In the genomic region with DNA sequence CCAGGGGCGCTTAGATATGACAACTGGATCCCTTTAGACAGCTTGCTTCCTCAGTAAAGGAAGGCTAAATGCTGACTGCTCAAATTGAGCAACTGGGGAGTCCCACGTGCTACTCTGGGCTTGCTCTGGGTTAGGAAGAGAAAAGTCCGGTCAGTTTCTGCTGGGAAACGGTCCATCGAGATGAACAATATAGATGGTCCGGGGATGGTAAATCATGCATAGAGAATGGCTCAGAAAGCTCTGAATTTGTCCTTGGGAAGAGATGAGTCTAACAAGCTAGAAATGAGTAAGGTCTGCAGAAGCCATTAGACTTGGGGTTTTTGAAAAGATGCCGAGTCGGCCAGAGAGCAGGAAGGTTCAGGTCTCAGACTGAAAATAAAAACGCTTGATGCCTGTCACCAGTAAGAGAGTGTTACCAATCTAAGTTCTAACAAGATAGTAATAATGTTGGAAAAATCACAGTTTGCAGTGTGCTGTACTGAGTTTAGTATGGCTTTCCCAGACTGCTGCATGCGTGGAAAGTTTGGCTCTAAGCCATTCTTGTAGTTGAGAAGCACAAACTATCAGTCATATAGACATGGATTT, we compare ENCODE assay signal across 24 mouse cellular contexts.
"Had no signal": no experiment of that assay in that cellular context is flagged by ENCODE, and none has a peak within 500 bp of the region (broad histone marks: within the 10 kb centered on the region; RNA-seq: fewer than 3 reads in every experiment).

No protein-coding gene starts in this region.

- H3K4me1 ChIP-seq: heart, embryonic 12.5 days; hindbrain, embryonic 13.5 days; hindbrain, embryonic 15.5 days; kidney, embryonic 15.5 days; limb, embryonic 12.5 days; liver, embryonic 13.5 days; liver, embryonic 15.5 days had no signal

- DNase-seq: gastrocnemius, postnatal 14 days; gastrocnemius, postnatal 36 days; heart, adult 18-20 months; heart, postnatal 10 days; kidney, adult 11 months; kidney, adult 2 months; kidney, adult 9 months; kidney, postnatal 14 days; kidney, postnatal 36 days; layer of hippocampus, adult 9-11 months; layer of hippocampus, postnatal 36 days; left cerebral cortex, postnatal 4 days; liver; liver, embryonic 13.5 days had no signal

- H3K9me3 ChIP-seq: heart, embryonic 12.5 days; hindbrain, embryonic 13.5 days; hindbrain, embryonic 15.5 days; kidney, embryonic 15.5 days; limb, embryonic 12.5 days; liver, embryonic 13.5 days; liver, embryonic 15.5 days had no signal

- H3K9ac ChIP-seq: heart, embryonic 12.5 days; hindbrain, embryonic 13.5 days; hindbrain, embryonic 15.5 days; kidney, embryonic 15.5 days; limb, embryonic 12.5 days; liver, embryonic 13.5 days; liver, embryonic 15.5 days had no signal

- H3K27ac ChIP-seq: hindbrain, embryonic 13.5 days; hindbrain, embryonic 15.5 days; hindbrain, postnatal 0 days; kidney, embryonic 15.5 days; kidney, postnatal 0 days; limb, embryonic 12.5 days; liver, embryonic 13.5 days; liver, embryonic 15.5 days had no signal

- H3K27me3 ChIP-seq: heart, embryonic 12.5 days; hindbrain, embryonic 13.5 days; hindbrain, embryonic 15.5 days; kidney, embryonic 15.5 days; limb, embryonic 12.5 days; liver, embryonic 13.5 days; liver, embryonic 15.5 days had no signal

- H3K4me2 ChIP-seq: heart, embryonic 12.5 days; hindbrain, embryonic 13.5 days; hindbrain, embryonic 15.5 days; kidney, embryonic 15.5 days; limb, embryonic 12.5 days; liver, embryonic 11.5 days; liver, embryonic 13.5 days; liver, embryonic 15.5 days had no signal

- H3K4me3 ChIP-seq: heart, embryonic 12.5 days; hindbrain, embryonic 13.5 days; hindbrain, embryonic 15.5 days; kidney, embryonic 15.5 days; limb, embryonic 12.5 days; liver, embryonic 13.5 days; liver, embryonic 15.5 days had no signal

- ATAC-seq: hindbrain, postnatal 0 days; intestine, embryonic 16.5 days had no signal

- H3K36me3 ChIP-seq: heart, embryonic 12.5 days; hindbrain, embryonic 13.5 days; hindbrain, embryonic 15.5 days; kidney, embryonic 15.5 days; limb, embryonic 12.5 days; liver, embryonic 13.5 days; liver, embryonic 15.5 days had no signal
